Mouse (Mus musculus) heart, postnatal 0 days (tissue): ENCODE measurements around the gene Mef2d. TPM values are rescaled to one million over a fixed set of nuclear protein-coding genes. Genes with fewer than 3 reads are reported as not detected.

Source experiments
- ATAC-seq: fragments of 200-750 bp; cut with Nextera tagmentation; 2 replicates; pipeline ENCODE4 v1.8.0; 2017; ENCODE audit warnings: low read depth, moderate number of reproducible peaks, moderate library complexity; ENCODE audit not compliant: insufficient read depth
- DNase-seq: peaks from one replicate; pipeline ENCODE4 v3.0.0-alpha.2; 2016; ENCODE audit warnings: low spot score
- H3K27ac ChIP-seq: fragments of 300-500 bp; sonication (generic); 2 replicates; pipeline ENCODE4 v1.5.1; 2014; ENCODE audit warnings: low read depth, mild to moderate bottlenecking
- H3K27me3 ChIP-seq: fragments of 300-500 bp; sonication (generic); 2 replicates; pipeline ENCODE4 v1.6.1; 2014; ENCODE audit warnings: low read length, mixed read lengths; ENCODE audit not compliant: control insufficient read depth, insufficient read depth
- H3K36me3 ChIP-seq: fragments of 300-500 bp; sonication (generic); replicated peaks from 2 replicates; pipeline ENCODE4 v1.6.1; 2014; ENCODE audit warnings: low read length, mixed read lengths; ENCODE audit not compliant: control insufficient read depth, insufficient read depth
- H3K4me1 ChIP-seq: fragments of 300-500 bp; sonication (generic); 2 replicates; pipeline ENCODE4 v1.6.1; 2014; ENCODE audit warnings: antibody characterized with exemption; ENCODE audit not compliant: control insufficient read depth, insufficient read depth
- H3K4me2 ChIP-seq: fragments of 300-500 bp; sonication (generic); 2 replicates; pipeline ENCODE4 v1.6.1; 2014; ENCODE audit warnings: low read depth, mild to moderate bottlenecking, low read length, moderate library complexity
- H3K4me3 ChIP-seq: fragments of 300-500 bp; sonication (generic); 2 replicates; pipeline ENCODE4 v1.5.1; 2014; ENCODE audit warnings: low read depth, low read length
- H3K9ac ChIP-seq: fragments of 300-500 bp; sonication (generic); replicated peaks from 2 replicates; pipeline ENCODE4 v1.6.1; 2014; ENCODE audit warnings: low read depth, low read length, mixed read lengths
- H3K9me3 ChIP-seq: fragments of 300-500 bp; sonication (generic); replicated peaks from 2 replicates; pipeline ENCODE4 v1.6.1; 2016; ENCODE audit warnings: low read length; ENCODE audit not compliant: control insufficient read depth
- CTCF ChIP-seq: IDR thresholded peaks from 2 replicates; pipeline ENCODE4 v1.5.1; 2016; ENCODE audit warnings: antibody characterized with exemption, control low read depth, low read depth
- EP300 ChIP-seq: IDR thresholded peaks from 2 replicates; pipeline ENCODE4 v1.6.1; 2016; ENCODE audit warnings: antibody characterized with exemption, low read depth
- WGBS: fragments of 180-500 bp; shearing (Covaris S2); extraction: QIAGEN DNeasy Blood & Tissue Kit; methylation state at CpG from one replicate; pipeline ENCODE4 v1.1.7; 2014; 5-methylcytosine and 5-hydroxymethylcytosine counted together
- polyA plus RNA-seq: library from polyadenylated mRNA; unstranded; fragments of >200 nt; fragmentation: Nextera tagmentation; extraction: Ambion mirVana; gene quantifications from 2 replicates; pipeline ENCODE4 v1.2.1, GENCODE M21; 2015
- total RNA-seq: library from RNA; depleted of rRNA; stranded (reverse); fragments of >200 nt; gene quantifications from 2 replicates; pipeline ENCODE4 v1.2.3, GENCODE M21; 2014; ENCODE audit warnings: low replicate concordance

Gene Mef2d
- total and polyA plus RNA-seq, 2 experiments from 2014 or later = 30.0 to 70.8 TPM

GRCm38 (mm10) chr3:88129006-88129405, 13.2 kb upstream of the Mef2d start:
- Histone ChIP-seq H3K9ac (no peak overlapping the region), H3K4me3 (no peak overlapping the region), H3K9me3 (no peaks in the 10 kb centered on the region), H3K4me1 (peaks cover 16% of the 10 kb centered on the region), H3K4me2 (no peak overlapping the region), H3K27me3 (no peaks in the 10 kb centered on the region), H3K36me3 (no peaks in the 10 kb centered on the region), H3K27ac (no peak overlapping the region)
- DNase-seq (no peak), ATAC-seq (no peak)
- 63% methylated on average over 4 of the region's 4 CpGs for WGBS
- TF ChIP-seq EP300 = no peak
- TF ChIP-seq CTCF = no peak

- 78% methylated on average over 3 of the region's 3 CpGs for WGBS
These were observed 11.1 kb upstream of the Mef2d start for GRCm38 (mm10) chr3:88131071-88131470.

GRCm38 (mm10) chr3:88132492-88132891, 9.7 kb upstream of the Mef2d start:
- Histone ChIP-seq H3K27ac (peak overlapping the region; percentile 88), H3K4me2 (no peak overlapping the region), H3K36me3 (no peaks in the 10 kb centered on the region), H3K27me3 (no peaks in the 10 kb centered on the region), H3K9me3 (no peaks in the 10 kb centered on the region), H3K4me3 (no peak overlapping the region), H3K9ac (no peak overlapping the region), H3K4me1 (peaks cover 18% of the 10 kb centered on the region)
- no peak for TF ChIP-seq CTCF
- TF ChIP-seq EP300 = no peak
- WGBS = 67% methylated on average over 2 of the region's 2 CpGs
- DNase-seq (no peak), ATAC-seq (no peak)

More at GRCm38 (mm10) chr3:88131071-88131470, 11.1 kb upstream of the Mef2d start:
- TF ChIP-seq EP300 = no peak
- no peak for TF ChIP-seq CTCF
- DNase-seq (no peak), ATAC-seq (no peak)
- peaks cover 16% of the 10 kb centered on the region for H3K4me1 ChIP-seq
- no peak overlapping the region for H3K4me3 ChIP-seq
- H3K36me3 ChIP-seq = no peaks in the 10 kb centered on the region
- H3K27ac ChIP-seq = no peak overlapping the region
- no peaks in the 10 kb centered on the region for H3K9me3 ChIP-seq
- no peaks in the 10 kb centered on the region for H3K27me3 ChIP-seq
- no peak overlapping the region for H3K4me2 ChIP-seq
- H3K9ac ChIP-seq = no peak overlapping the region

- peak; percentile 90 for DNase-seq
- Histone ChIP-seq H3K4me3 (0 out of 2 replicates have a peak overlapping the region, but pooled peaks have one; percentile 3), H3K27ac (peak overlapping the region; percentile 88), H3K4me1 (peaks cover 24% of the 10 kb centered on the region), H3K9me3 (no peaks in the 10 kb centered on the region), H3K9ac (0 out of 2 replicates have a peak overlapping the region, but pooled peaks have one; percentile 54), H3K27me3 (no peaks in the 10 kb centered on the region), H3K4me2 (peak overlapping the region; percentile 48), H3K36me3 (no peaks in the 10 kb centered on the region)
- TF ChIP-seq CTCF = 0 out of 2 replicates have a peak, but pooled peaks have one; percentile 4
- TF ChIP-seq EP300 = no peak
- ATAC-seq = peak; percentile 80
- WGBS = 11% methylated on average over 4 of the region's 4 CpGs
These were observed 8.9 kb upstream of the Mef2d start for GRCm38 (mm10) chr3:88133187-88133771.

GRCm38 (mm10) chr3:88136346-88136745, 5.8 kb upstream of the Mef2d start:
- peaks cover 49% of the 10 kb centered on the region for H3K4me1 ChIP-seq

More at GRCm38 (mm10) chr3:88136346-88136745, 5.8 kb upstream of the Mef2d start:
- Histone ChIP-seq H3K27ac (no peak overlapping the region), H3K9ac (no peak overlapping the region), H3K9me3 (no peaks in the 10 kb centered on the region), H3K4me3 (no peak overlapping the region), H3K36me3 (no peaks in the 10 kb centered on the region), H3K27me3 (no peaks in the 10 kb centered on the region), H3K4me2 (no peak overlapping the region)
- TF ChIP-seq EP300 (no peak), CTCF (no peak)
- ATAC-seq = no peak
- DNase-seq = peak; percentile 4
- WGBS = 86% methylated on average over 9 of the region's 9 CpGs
